Mouse (Mus musculus) heart, adult 2 months (tissue): ENCODE measurements around the gene Clec3b. TPM values are rescaled to one million over a fixed set of nuclear protein-coding genes. Genes with fewer than 3 reads are reported as not detected.

ENCODE experiments used
- DNase-seq, 2 experiments: peaks; one replicate each; pipeline ENCODE4 v3.0.0; 2021
- H3K27ac ChIP-seq: fragments of 200-600 bp; 2 replicates; pipeline ENCODE4 v1.8.1; 2022
- H3K27me3 ChIP-seq: fragments of 200-500 bp; 2 replicates; pipeline ENCODE4 v1.6.1; 2012; ENCODE audit warnings: mild to moderate bottlenecking, low read length, inconsistent platforms, mixed read lengths; ENCODE audit not compliant: control insufficient read depth, insufficient read depth
- H3K36me3 ChIP-seq: fragments of 200-500 bp; 2 replicates; pipeline ENCODE4 v1.6.1; 2012; ENCODE audit warnings: low read length, inconsistent platforms; ENCODE audit not compliant: control insufficient read depth, insufficient read depth
- H3K4me1 ChIP-seq: fragments of 200-500 bp; 2 replicates; pipeline ENCODE4 v1.6.1; 2011; ENCODE audit warnings: low read length; ENCODE audit not compliant: control insufficient read depth, insufficient read depth
- H3K4me3 ChIP-seq: fragments of 200-600 bp; 2 replicates; pipeline ENCODE4 v1.8.1; 2022
- H3K79me2 ChIP-seq: fragments of 200-500 bp; replicated peaks from 2 replicates; pipeline ENCODE4 v1.6.1; 2012; ENCODE audit warnings: mild to moderate bottlenecking, inconsistent platforms, low read length, moderate library complexity, mixed read lengths; ENCODE audit not compliant: control insufficient read depth, insufficient read depth
- H3K9ac ChIP-seq: fragments of 200-500 bp; 2 replicates; pipeline ENCODE4 v1.6.1; 2012; ENCODE audit warnings: low read depth, mild to moderate bottlenecking, control low read depth, inconsistent platforms, low read length, mixed read lengths
- CTCF ChIP-seq: fragments of 200-600 bp; IDR thresholded peaks from 2 replicates; pipeline ENCODE4 v1.8.1; 2022; ENCODE audit warnings: antibody characterized with exemption, mild to moderate bottlenecking, moderate library complexity
- EP300 ChIP-seq: fragments of 200-500 bp; IDR thresholded peaks from 2 replicates; pipeline ENCODE4 v1.6.1; 2011; ENCODE audit warnings: low read depth, low read length, control low read depth; ENCODE audit not compliant: insufficient read depth
- POLR2A ChIP-seq: fragments of 200-500 bp; IDR thresholded peaks from 2 replicates; pipeline ENCODE4 v1.6.1; 2011; ENCODE audit warnings: mild to moderate bottlenecking, low read depth, low read length, control low read depth; ENCODE audit not compliant: insufficient read depth
- WGBS: fragments of 180-500 bp; shearing (Covaris S2); methylation state at CpG from one replicate; pipeline ENCODE4 v1.1.7; 2018; 5-methylcytosine and 5-hydroxymethylcytosine counted together
- intact Hi-C: fragments of 180-260 bp; cut with DNase I; formaldehyde crosslinking; loops from one replicate; pipeline ENCODE4 v1.15.1; 2025
- polyA plus RNA-seq: library from polyadenylated mRNA; depleted of rRNA; stranded (reverse); fragments of >200 nt; gene quantifications from 2 replicates; pipeline ENCODE4 v1.2.3, GENCODE M21; 2012; rRNA removed
- total RNA-seq, 2 experiments: library from RNA; stranded (reverse); gene quantifications; 2 replicates each; pipeline ENCODE4 v1.2.3; 2021

The Clec3b gene
- total and polyA plus RNA-seq, 3 experiments = 47.0 to 71.1 (median 62.3) TPM

GRCm38 (mm10) chr9:123206526-123206925, 55.8 kb downstream of the Clec3b start:
- H3K27me3 ChIP-seq = no peaks in the 10 kb centered on the region
- H3K36me3 ChIP-seq = no peaks in the 10 kb centered on the region
- no peaks in the 10 kb centered on the region for H3K79me2 ChIP-seq
- no peak overlapping the region for H3K27ac ChIP-seq
- TF ChIP-seq EP300 (no peak), CTCF (no peak), POLR2A (no peak)
- H3K4me3 ChIP-seq = no peak overlapping the region
- no peak for DNase-seq
- H3K4me1 ChIP-seq = no peaks in the 10 kb centered on the region
- 40% methylated on average over 2 of the region's 2 CpGs for WGBS
- intact Hi-C loops = no loop called here
- H3K9ac ChIP-seq = no peak overlapping the region

- no peak overlapping the region for H3K9ac ChIP-seq
- 78% methylated on average over 2 of the region's 2 CpGs for WGBS
- no peaks in the 10 kb centered on the region for H3K27me3 ChIP-seq
- DNase-seq = no peak
- no peaks in the 10 kb centered on the region for H3K36me3 ChIP-seq
- no peak for TF ChIP-seq CTCF
- intact Hi-C loops = no loop called here
- H3K79me2 ChIP-seq = no peaks in the 10 kb centered on the region
- H3K4me1 ChIP-seq = no peaks in the 10 kb centered on the region
- no peak overlapping the region for H3K4me3 ChIP-seq
- H3K27ac ChIP-seq = no peak overlapping the region
Observed at GRCm38 (mm10) chr9:123206948-123207347, 56.2 kb downstream of the Clec3b start.

Other genes with a start within 250 kb of the Clec3b start
- 1 to 10 TPM; 1.7 to 2.1 TPM for gene Zfp105, start 227.9 kb upstream of the Clec3b start, total RNA-seq
- gene Zfp105, start 227.9 kb upstream of the Clec3b start, polyA plus RNA-seq = 0.86 and 0.91 TPM in 2 replicates
- gene 1110059G10Rik, start 199.9 kb upstream of the Clec3b start, total RNA-seq = 10 to 100 TPM; 16.1 to 18.9 TPM
- 3.0 and 5.3 TPM in 2 replicates for gene 1110059G10Rik, start 199.9 kb upstream of the Clec3b start, polyA plus RNA-seq
- gene Kif15, start 199.9 kb upstream of the Clec3b start, total RNA-seq = under 1 TPM; 0.13 to 0.34 TPM
- 0.21 and 1.3 TPM in 2 replicates for gene Kif15, start 199.9 kb upstream of the Clec3b start, polyA plus RNA-seq
- gene Tmem42, start 129.6 kb upstream of the Clec3b start, total RNA-seq = 10 to 100 TPM; 12.2 to 12.9 TPM
- gene Tmem42, start 129.6 kb upstream of the Clec3b start, polyA plus RNA-seq = 15.3 and 22.5 TPM in 2 replicates
- gene Tgm4, start 116.2 kb upstream of the Clec3b start, total RNA-seq = not detected
- gene Tgm4, start 116.2 kb upstream of the Clec3b start, polyA plus RNA-seq = 0.23 TPM in 1 of 2 replicates, not detected in the other
- 10 to 100 TPM; 36.7 to 42.8 TPM for gene Zdhhc3, start 37.7 kb upstream of the Clec3b start, total RNA-seq
- 57.8 and 66.2 TPM in 2 replicates for gene Zdhhc3, start 37.7 kb upstream of the Clec3b start, polyA plus RNA-seq
- 10 to 100 TPM; 26.7 to 27.9 TPM for gene Exosc7, start 37.7 kb upstream of the Clec3b start, total RNA-seq
- 19.8 and 34.5 TPM in 2 replicates for gene Exosc7, start 37.7 kb upstream of the Clec3b start, polyA plus RNA-seq
- under 1 TPM; 0.10 to 0.11 TPM for gene Cdcp1, start 65.1 kb downstream of the Clec3b start, total RNA-seq
- gene Cdcp1, start 65.1 kb downstream of the Clec3b start, polyA plus RNA-seq = 0.50 and 0.78 TPM in 2 replicates
- 1 to 10 TPM; 4.5 to 5.5 TPM for gene Tmem158, start 109.8 kb downstream of the Clec3b start, total RNA-seq
- 0.94 and 2.1 TPM in 2 replicates for gene Tmem158, start 109.8 kb downstream of the Clec3b start, polyA plus RNA-seq
- 100 to 1,000 TPM; 147 to 397 TPM for gene Lars2, start 216.0 kb downstream of the Clec3b start, total RNA-seq
- gene Lars2, start 216.0 kb downstream of the Clec3b start, polyA plus RNA-seq = 906 and 1,534 TPM in 2 replicates